Mouse (Mus musculus): ENCODE measurements at regions not wholly inside any gene's neighbourhood (a gene's known extent, or its start where the extent isn't known, plus 50 kb on each side); places are given as distances from the start of the nearest gene placed in this dataset.
A peak's percentile ranks its signal among the peaks of the same experiment; 100 is the strongest.

DNA sequence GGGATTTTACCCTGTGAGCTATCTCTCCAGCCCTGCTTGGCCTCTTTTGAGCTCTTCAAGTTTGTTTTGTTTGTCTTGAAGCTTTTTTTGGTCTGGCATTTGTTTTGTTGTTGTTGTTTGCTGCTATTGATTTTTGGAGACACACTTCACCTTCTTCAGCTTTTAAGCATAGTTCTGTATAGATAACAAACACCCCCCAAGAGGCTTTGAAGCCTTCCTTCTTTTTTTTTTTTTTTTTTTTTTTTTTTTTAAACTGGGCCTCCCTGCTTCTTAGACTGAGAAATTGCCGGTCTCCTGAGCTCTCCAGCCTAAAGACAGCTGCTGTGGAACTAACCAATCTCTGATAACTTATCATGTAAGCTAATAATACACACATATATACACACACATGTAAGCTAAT is 58.2 kb upstream of the Bmp2k start:
- Histone ChIP-seq H3K36me3 (ENCODE audit: control insufficient read depth, insufficient read depth, low read length) (no peaks in the 10 kb centered on the region), H3K4me3 (ENCODE audit: insufficient read depth, low read depth, low read length) (no peak overlapping the region), H3K27ac (replicated peaks; ENCODE audit: insufficient read depth, low read depth, low read length) (no peak overlapping the region), H3K4me1 (ENCODE audit: control insufficient read depth, insufficient read depth, low read length) (peaks cover 3% of the 10 kb centered on the region), H3K27me3 (ENCODE audit: control insufficient read depth, insufficient read depth, low read length) (no peaks in the 10 kb centered on the region), H3K9ac (ENCODE audit: low read depth, low read length) (no peak overlapping the region), H3K79me2 (ENCODE audit: control insufficient read depth, insufficient read depth, low read length) (no peaks in the 10 kb centered on the region)
- TF ChIP-seq POLR2A (IDR thresholded peaks at IDR 0.05; ENCODE audit: extremely low read depth, insufficient read depth, low read length) (no peak), CTCF (IDR thresholded peaks at IDR 0.05; ENCODE audit: low read depth, low read length) (no peak)
- no peak for DNase-seq (ENCODE audit: extremely low read depth, low read depth, low spot score)
- WGBS: 93% methylated on average over 1 of the region's 1 CpGs

DNA sequence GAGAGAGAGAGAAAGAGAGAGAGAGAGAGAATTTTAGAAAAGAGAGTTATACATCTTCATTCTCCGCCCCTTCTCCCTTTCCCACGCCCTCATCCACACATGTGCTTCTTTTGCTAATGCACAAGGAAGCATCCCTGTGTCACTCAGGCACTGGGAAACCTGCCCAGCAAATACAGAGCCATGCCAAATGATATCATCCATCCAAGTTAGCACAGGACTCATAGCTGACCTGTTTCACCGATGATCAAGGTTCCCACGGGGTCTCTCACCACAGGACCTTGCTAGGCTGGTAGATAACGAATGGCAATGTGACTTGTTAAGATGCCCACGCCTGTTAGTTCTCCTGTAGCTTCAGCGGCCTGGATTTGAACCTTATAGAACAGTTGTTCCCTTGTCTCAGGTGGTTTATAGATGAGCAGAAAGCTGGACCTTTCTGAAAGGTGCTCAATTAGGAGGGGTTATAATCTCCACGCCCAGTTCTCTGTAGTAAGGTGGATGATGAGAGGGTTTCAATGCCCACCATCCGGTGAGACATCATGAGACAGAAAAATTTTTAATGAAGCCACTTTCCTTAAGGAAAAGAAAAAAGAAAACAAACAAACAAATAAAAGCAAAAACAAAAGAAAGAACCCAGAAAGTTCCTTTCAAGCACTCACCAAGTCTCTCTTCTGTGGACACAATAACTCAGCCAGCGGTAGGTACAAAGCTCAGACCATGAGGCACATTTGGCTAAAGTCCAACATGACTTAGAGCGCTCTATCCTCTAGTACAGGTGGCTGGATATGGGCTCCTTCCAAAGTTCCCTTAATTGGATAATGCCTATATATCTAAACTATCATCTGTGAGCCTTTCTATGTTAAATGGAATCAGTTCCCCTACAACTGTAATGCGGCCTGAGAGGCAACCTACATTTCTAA is 57.1 kb upstream of the Bmp2k start:
- Histone ChIP-seq H3K36me3 (ENCODE audit: control insufficient read depth, insufficient read depth, low read length) (no peaks in the 10 kb centered on the region), H3K27ac (replicated peaks; ENCODE audit: insufficient read depth, low read depth, low read length) (no peak overlapping the region)
- WGBS: 53% methylated on average over 12 of the region's 12 CpGs

DNA sequence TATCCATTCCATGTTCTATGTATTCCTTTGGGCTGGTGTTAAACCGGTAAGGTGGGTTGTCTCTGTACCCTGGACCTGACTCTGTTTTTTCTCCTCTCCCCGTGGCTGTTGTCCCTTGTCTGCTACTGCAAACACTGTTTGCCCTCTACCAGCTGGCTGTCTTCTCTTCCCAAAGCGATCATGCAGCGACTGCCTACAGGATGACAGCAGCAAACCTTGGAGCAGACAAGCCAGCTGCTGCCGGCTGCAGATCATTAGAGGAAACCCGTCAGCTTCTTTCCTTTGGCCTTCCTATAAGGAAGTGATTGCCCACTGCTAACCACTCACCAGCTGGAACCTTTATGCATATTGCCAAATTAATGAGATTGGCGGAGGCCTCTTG is 56.4 kb upstream of the Bmp2k start:
- Histone ChIP-seq H3K4me3 (ENCODE audit: insufficient read depth, low read depth, low read length) (no peak overlapping the region), H3K9ac (ENCODE audit: low read depth, low read length) (no peak overlapping the region), H3K27me3 (ENCODE audit: control insufficient read depth, insufficient read depth, low read length) (no peaks in the 10 kb centered on the region), H3K79me2 (ENCODE audit: control insufficient read depth, insufficient read depth, low read length) (no peaks in the 10 kb centered on the region), H3K4me1 (ENCODE audit: control insufficient read depth, insufficient read depth, low read length) (peaks cover 3% of the 10 kb centered on the region), H3K27ac (replicated peaks; ENCODE audit: insufficient read depth, low read depth, low read length) (no peak overlapping the region), H3K36me3 (ENCODE audit: control insufficient read depth, insufficient read depth, low read length) (no peaks in the 10 kb centered on the region)
- TF ChIP-seq POLR2A (IDR thresholded peaks at IDR 0.05; ENCODE audit: extremely low read depth, insufficient read depth, low read length) (no peak), CTCF (IDR thresholded peaks at IDR 0.05; ENCODE audit: low read depth, low read length) (no peak)
- 23% methylated on average over 7 of the region's 7 CpGs for WGBS
- no peak for DNase-seq (ENCODE audit: extremely low read depth, low read depth, low spot score)

More for the DNA sequence above, 57.1 kb upstream of the Bmp2k start:
- peak; percentile 67 for DNase-seq (ENCODE audit: extremely low read depth, low read depth, low spot score)
- H3K4me1 ChIP-seq (ENCODE audit: control insufficient read depth, insufficient read depth, low read length): peaks cover 3% of the 10 kb centered on the region
- H3K27me3 ChIP-seq (ENCODE audit: control insufficient read depth, insufficient read depth, low read length): no peaks in the 10 kb centered on the region
- no peak overlapping the region for H3K4me3 ChIP-seq (ENCODE audit: insufficient read depth, low read depth, low read length)
- no peaks in the 10 kb centered on the region for H3K79me2 ChIP-seq (ENCODE audit: control insufficient read depth, insufficient read depth, low read length)
- TF ChIP-seq CTCF (IDR thresholded peaks at IDR 0.05; ENCODE audit: low read depth, low read length): no peak
- no peak for TF ChIP-seq POLR2A (IDR thresholded peaks at IDR 0.05; ENCODE audit: extremely low read depth, insufficient read depth, low read length)
- H3K9ac ChIP-seq (ENCODE audit: low read depth, low read length): no peak overlapping the region

DNA sequence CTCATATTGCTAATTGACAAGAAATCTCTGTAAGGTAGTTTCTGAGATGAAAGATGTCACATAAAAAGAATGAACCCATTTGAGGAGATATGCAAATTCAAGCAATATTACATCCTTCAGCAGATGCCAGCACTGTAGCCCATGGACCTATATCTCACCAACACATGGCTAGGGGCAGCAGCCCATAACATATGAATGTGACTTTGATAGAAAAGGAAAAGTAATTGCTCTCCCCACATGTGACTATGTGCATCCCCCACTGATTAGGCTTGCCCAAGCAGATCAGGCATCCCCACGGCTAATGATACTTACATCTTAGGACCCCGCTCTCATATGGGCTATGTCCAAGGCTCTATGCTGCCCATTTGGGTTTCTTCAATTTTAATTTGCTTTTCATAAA is 56.0 kb upstream of the Bmp2k start:
- no peak overlapping the region for H3K4me3 ChIP-seq (ENCODE audit: insufficient read depth, low read depth, low read length)
- no peak overlapping the region for H3K9ac ChIP-seq (ENCODE audit: low read depth, low read length)
- 90% methylated on average over 2 of the region's 2 CpGs for WGBS
- H3K27me3 ChIP-seq (ENCODE audit: control insufficient read depth, insufficient read depth, low read length): no peaks in the 10 kb centered on the region
- TF ChIP-seq POLR2A (IDR thresholded peaks at IDR 0.05; ENCODE audit: extremely low read depth, insufficient read depth, low read length): no peak
- no peak for TF ChIP-seq CTCF (IDR thresholded peaks at IDR 0.05; ENCODE audit: low read depth, low read length)
- H3K36me3 ChIP-seq (ENCODE audit: control insufficient read depth, insufficient read depth, low read length): no peaks in the 10 kb centered on the region
- DNase-seq (ENCODE audit: extremely low read depth, low read depth, low spot score): no peak
- no peaks in the 10 kb centered on the region for H3K79me2 ChIP-seq (ENCODE audit: control insufficient read depth, insufficient read depth, low read length)
- H3K27ac ChIP-seq (replicated peaks; ENCODE audit: insufficient read depth, low read depth, low read length): no peak overlapping the region
- peaks cover 3% of the 10 kb centered on the region for H3K4me1 ChIP-seq (ENCODE audit: control insufficient read depth, insufficient read depth, low read length)

Measured in liver, adult 2 months (tissue).